Mouse (Mus musculus): Measurements from ENCODE around the gene Slc17a4. TPM values are rescaled to one million over a fixed set of nuclear protein-coding genes. Genes with fewer than 3 reads are reported as not detected.

Gene Slc17a4
- polyA plus RNA-seq, 1 experiment from 2014 or later, result not detected

DNA sequence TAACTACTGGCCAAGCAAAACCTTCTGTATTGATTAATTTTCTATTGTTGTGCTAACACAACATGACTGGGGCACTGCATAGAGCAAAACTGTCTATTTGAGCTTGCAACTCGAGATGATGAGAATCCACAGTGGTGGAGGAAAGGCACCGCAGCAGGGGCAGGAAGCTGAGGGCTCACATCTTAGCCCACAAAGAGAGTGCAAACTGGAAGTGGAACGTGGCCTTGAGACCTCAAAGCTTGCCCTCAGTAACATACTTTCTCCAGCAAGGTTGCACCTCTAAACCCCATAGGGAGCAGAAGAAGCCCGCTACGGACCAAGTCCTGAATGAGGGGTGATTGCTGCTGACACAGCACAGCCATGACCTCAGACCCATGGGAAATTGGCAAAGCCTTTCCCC lies 4.7 kb downstream of the Slc17a4 start:
- DNase-seq, result no peak
- WGBS, result 87% methylated on average over 5 of the region's 5 CpGs
- ATAC-seq (ENCODE audit: low FRiP score, low TSS enrichment), result no peak
- no peak overlapping the region for H3K27ac ChIP-seq (replicated peaks; ENCODE audit: low read depth, low read length)
- no peak overlapping the region for H3K4me3 ChIP-seq (replicated peaks; ENCODE audit: low read depth, low read length)
- no peaks in the 10 kb centered on the region for H3K4me1 ChIP-seq (ENCODE audit: control insufficient read depth, insufficient read depth, low read length)
- H3K27me3 ChIP-seq (ENCODE audit: control insufficient read depth, insufficient read depth, low read length), result no peaks in the 10 kb centered on the region
- no peaks in the 10 kb centered on the region for H3K9me3 ChIP-seq (ENCODE audit: control insufficient read depth, low read length)
- H3K4me2 ChIP-seq (ENCODE audit: low read length), result no peak overlapping the region
- H3K9ac ChIP-seq (replicated peaks; ENCODE audit: low read length), result no peak overlapping the region
- H3K36me3 ChIP-seq (ENCODE audit: control insufficient read depth, insufficient read depth, low read length), result no peaks in the 10 kb centered on the region

GRCm38 (mm10) chr13:23906906-23907305 lies 7.9 kb downstream of the Slc17a4 start:
- ATAC-seq (ENCODE audit: low FRiP score, low TSS enrichment), result no peak
- H3K9me3 ChIP-seq (ENCODE audit: control insufficient read depth, low read length), result no peaks in the 10 kb centered on the region
- H3K27me3 ChIP-seq (ENCODE audit: control insufficient read depth, insufficient read depth, low read length), result no peaks in the 10 kb centered on the region
- no peaks in the 10 kb centered on the region for H3K4me1 ChIP-seq (ENCODE audit: control insufficient read depth, insufficient read depth, low read length)
- no peak overlapping the region for H3K4me2 ChIP-seq (ENCODE audit: low read length)
- no peaks in the 10 kb centered on the region for H3K36me3 ChIP-seq (ENCODE audit: control insufficient read depth, insufficient read depth, low read length)
- no peak overlapping the region for H3K27ac ChIP-seq (replicated peaks; ENCODE audit: low read depth, low read length)
- H3K4me3 ChIP-seq (replicated peaks; ENCODE audit: low read depth, low read length), result no peak overlapping the region
- WGBS, result 95% methylated on average over 5 of the region's 5 CpGs
- no peak for DNase-seq
- no peak overlapping the region for H3K9ac ChIP-seq (replicated peaks; ENCODE audit: low read length)

DNA sequence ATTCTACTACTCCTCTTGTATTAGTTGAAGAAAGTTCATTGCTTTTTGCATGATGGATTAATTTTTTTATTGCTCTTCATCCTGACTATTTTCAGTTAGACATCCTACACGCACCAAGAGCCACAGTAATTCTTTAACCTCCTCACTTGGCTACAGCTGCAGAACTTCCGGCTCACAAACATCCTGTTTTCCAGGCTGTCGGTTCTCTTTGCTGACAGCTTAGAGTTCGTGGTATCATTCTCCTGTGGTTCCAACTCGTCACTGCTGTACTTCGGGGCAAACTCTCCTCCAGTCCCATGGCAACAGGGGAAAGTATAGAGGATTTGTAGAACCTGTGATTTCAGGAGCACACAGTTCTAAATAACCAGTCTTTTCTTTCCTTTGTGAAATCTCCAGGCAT lies 16.6 kb downstream of the Slc17a4 start:
- 58% methylated on average over 6 of the region's 6 CpGs for WGBS
- ATAC-seq (ENCODE audit: low FRiP score, low TSS enrichment) (no peak), DNase-seq (no peak)
- Histone ChIP-seq H3K27ac (replicated peaks; ENCODE audit: low read depth, low read length) (no peak overlapping the region), H3K4me3 (replicated peaks; ENCODE audit: low read depth, low read length) (no peak overlapping the region), H3K4me2 (ENCODE audit: low read length) (no peak overlapping the region), H3K27me3 (ENCODE audit: control insufficient read depth, insufficient read depth, low read length) (no peaks in the 10 kb centered on the region), H3K36me3 (ENCODE audit: control insufficient read depth, insufficient read depth, low read length) (no peaks in the 10 kb centered on the region), H3K9ac (replicated peaks; ENCODE audit: low read length) (no peak overlapping the region), H3K4me1 (ENCODE audit: control insufficient read depth, insufficient read depth, low read length) (no peaks in the 10 kb centered on the region), H3K9me3 (ENCODE audit: control insufficient read depth, low read length) (no peaks in the 10 kb centered on the region)

DNA sequence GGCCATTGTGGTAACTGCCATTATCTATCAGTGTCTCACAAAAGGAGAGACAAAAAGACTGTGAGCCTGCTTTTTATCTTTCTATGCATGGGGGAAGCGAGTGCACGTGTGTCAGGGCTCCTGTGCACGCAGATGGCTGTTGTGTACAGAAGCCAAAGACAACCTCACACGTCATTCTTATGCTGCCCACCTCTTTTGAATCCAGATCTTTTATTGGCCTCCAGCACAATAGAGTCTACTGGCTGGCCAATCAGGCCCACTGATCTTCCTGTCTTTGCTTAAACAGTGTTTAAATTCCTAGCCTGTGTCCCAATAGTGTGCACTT lies 21.6 kb downstream of the Slc17a4 start:
- WGBS, result 5% methylated on average over 4 of the region's 4 CpGs
- DNase-seq, result peak; percentile 57

GRCm38 (mm10) chr13:23892592-23893268 lies 22.1 kb downstream of the Slc17a4 start:
- Histone ChIP-seq H3K4me1 (ENCODE audit: control insufficient read depth, insufficient read depth, low read length) (no peaks in the 10 kb centered on the region), H3K4me2 (ENCODE audit: low read length) (peak overlapping the region; percentile 2; the same call in 1 of the 2 replicates), H3K9me3 (ENCODE audit: control insufficient read depth, low read length) (no peaks in the 10 kb centered on the region), H3K36me3 (ENCODE audit: control insufficient read depth, insufficient read depth, low read length) (no peaks in the 10 kb centered on the region), H3K27ac (replicated peaks; ENCODE audit: low read depth, low read length) (no peak overlapping the region), H3K4me3 (replicated peaks; ENCODE audit: low read depth, low read length) (no peak overlapping the region), H3K9ac (replicated peaks; ENCODE audit: low read length) (no peak overlapping the region), H3K27me3 (ENCODE audit: control insufficient read depth, insufficient read depth, low read length) (no peaks in the 10 kb centered on the region)
- WGBS, result 8% methylated on average over 9 of the region's 9 CpGs
- DNase-seq, result peak; percentile 44
- ATAC-seq (ENCODE audit: low FRiP score, low TSS enrichment), result peak; percentile 11; the same call in 1 of the 2 replicates

More for the DNA sequence above, 21.6 kb downstream of the Slc17a4 start:
- Histone ChIP-seq H3K27me3 (ENCODE audit: control insufficient read depth, insufficient read depth, low read length) (no peaks in the 10 kb centered on the region), H3K4me2 (ENCODE audit: low read length) (peak overlapping the region; percentile 2; the same call in 1 of the 2 replicates), H3K9ac (replicated peaks; ENCODE audit: low read length) (no peak overlapping the region), H3K4me1 (ENCODE audit: control insufficient read depth, insufficient read depth, low read length) (no peaks in the 10 kb centered on the region), H3K4me3 (replicated peaks; ENCODE audit: low read depth, low read length) (no peak overlapping the region), H3K9me3 (ENCODE audit: control insufficient read depth, low read length) (no peaks in the 10 kb centered on the region), H3K27ac (replicated peaks; ENCODE audit: low read depth, low read length) (no peak overlapping the region), H3K36me3 (ENCODE audit: control insufficient read depth, insufficient read depth, low read length) (no peaks in the 10 kb centered on the region)
- ATAC-seq (ENCODE audit: low FRiP score, low TSS enrichment), result peak; percentile 72; the same call in 1 of the 2 replicates

GRCm38 (mm10) chr13:23889011-23889605 lies 25.7 kb downstream of the Slc17a4 start:
- 90% methylated on average over 6 of the region's 6 CpGs for WGBS
- H3K27ac ChIP-seq (replicated peaks; ENCODE audit: low read depth, low read length), result no peak overlapping the region
- ATAC-seq (ENCODE audit: low FRiP score, low TSS enrichment), result no peak

DNA sequence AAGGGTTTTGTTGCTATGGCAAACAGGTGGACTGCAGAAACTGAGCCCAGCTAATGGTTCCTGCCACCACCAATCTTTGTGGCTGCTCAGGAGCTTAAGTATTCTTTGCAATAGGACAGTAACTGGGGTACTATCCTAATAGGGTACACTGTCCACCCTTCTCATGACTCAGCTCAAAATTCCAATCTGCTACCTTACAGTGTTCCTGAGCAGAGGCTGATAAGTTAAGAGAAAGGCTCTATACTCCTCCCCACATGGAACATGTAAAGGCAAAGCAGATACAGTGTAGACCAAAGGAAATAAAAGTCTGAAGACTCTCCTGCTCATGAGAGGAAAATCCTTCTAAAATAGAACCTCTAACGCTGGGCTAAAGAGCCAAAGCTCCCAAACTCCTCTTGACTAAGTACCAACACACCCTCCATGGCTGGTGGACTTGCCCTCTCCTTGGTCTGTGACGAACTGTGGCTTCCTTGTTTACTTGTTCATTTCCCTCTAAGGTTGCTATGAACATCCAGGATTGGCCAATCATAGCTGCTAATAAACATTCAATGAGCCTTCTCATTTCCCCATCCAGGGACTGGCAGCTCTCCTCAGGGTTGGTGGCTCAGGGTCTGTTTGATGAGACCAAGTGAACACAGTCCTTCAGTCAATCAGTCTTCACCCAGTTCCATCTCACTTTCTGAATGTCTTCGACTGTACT lies 27.6 kb downstream of the Slc17a4 start:
- ATAC-seq (ENCODE audit: low FRiP score, low TSS enrichment), result no peak

More at GRCm38 (mm10) chr13:23889011-23889605, 25.7 kb downstream of the Slc17a4 start:
- Histone ChIP-seq H3K27me3 (ENCODE audit: control insufficient read depth, insufficient read depth, low read length) (no peaks in the 10 kb centered on the region), H3K4me2 (ENCODE audit: low read length) (no peak overlapping the region), H3K9ac (replicated peaks; ENCODE audit: low read length) (no peak overlapping the region), H3K4me3 (replicated peaks; ENCODE audit: low read depth, low read length) (no peak overlapping the region), H3K9me3 (ENCODE audit: control insufficient read depth, low read length) (no peaks in the 10 kb centered on the region), H3K36me3 (ENCODE audit: control insufficient read depth, insufficient read depth, low read length) (no peaks in the 10 kb centered on the region), H3K4me1 (ENCODE audit: control insufficient read depth, insufficient read depth, low read length) (no peaks in the 10 kb centered on the region)
- DNase-seq, result no peak

GRCm38 (mm10) chr13:23885540-23885939 lies 29.3 kb downstream of the Slc17a4 start:
- Histone ChIP-seq H3K27me3 (ENCODE audit: control insufficient read depth, insufficient read depth, low read length) (no peaks in the 10 kb centered on the region), H3K9me3 (ENCODE audit: control insufficient read depth, low read length) (no peaks in the 10 kb centered on the region), H3K27ac (replicated peaks; ENCODE audit: low read depth, low read length) (no peak overlapping the region), H3K4me2 (ENCODE audit: low read length) (no peak overlapping the region), H3K36me3 (ENCODE audit: control insufficient read depth, insufficient read depth, low read length) (no peaks in the 10 kb centered on the region), H3K4me1 (ENCODE audit: control insufficient read depth, insufficient read depth, low read length) (no peaks in the 10 kb centered on the region), H3K9ac (replicated peaks; ENCODE audit: low read length) (no peak overlapping the region), H3K4me3 (replicated peaks; ENCODE audit: low read depth, low read length) (no peak overlapping the region)
- ATAC-seq (ENCODE audit: low FRiP score, low TSS enrichment) (peak; percentile 31; the same call in 1 of the 2 replicates), DNase-seq (peak; percentile 54)
- WGBS, result 21% methylated on average over 2 of the region's 2 CpGs

More for the DNA sequence above, 27.6 kb downstream of the Slc17a4 start:
- Histone ChIP-seq H3K4me3 (replicated peaks; ENCODE audit: low read depth, low read length) (no peak overlapping the region), H3K27me3 (ENCODE audit: control insufficient read depth, insufficient read depth, low read length) (no peaks in the 10 kb centered on the region), H3K36me3 (ENCODE audit: control insufficient read depth, insufficient read depth, low read length) (no peaks in the 10 kb centered on the region), H3K27ac (replicated peaks; ENCODE audit: low read depth, low read length) (no peak overlapping the region), H3K9ac (replicated peaks; ENCODE audit: low read length) (no peak overlapping the region), H3K4me2 (ENCODE audit: low read length) (no peak overlapping the region), H3K9me3 (ENCODE audit: control insufficient read depth, low read length) (no peaks in the 10 kb centered on the region), H3K4me1 (ENCODE audit: control insufficient read depth, insufficient read depth, low read length) (no peaks in the 10 kb centered on the region)
- DNase-seq, result no peak
- WGBS, result 84% methylated on average over 3 of the region's 3 CpGs

Data from midbrain, embryonic 14.5 days (tissue).